Mouse (Mus musculus) ES-E14 (cell line): ENCODE results near the gene Usp12. TPM values are rescaled to one million over a fixed set of nuclear protein-coding genes. Genes with fewer than 3 reads are reported as not detected.

Experiments
- DNase-seq: peaks from one replicate; pipeline ENCODE4 v3.0.0-alpha.2; 2013; ENCODE audit warnings: low read depth, low spot score
- H3K27ac ChIP-seq: 2 replicates; pipeline ENCODE4 v1.5.1; 2012; ENCODE audit warnings: low read depth, mild to moderate bottlenecking, low read length, moderate library complexity, mixed read lengths; ENCODE audit not compliant: poor library complexity, insufficient read depth, severe bottlenecking
- H3K36me3 ChIP-seq: 2 replicates; pipeline ENCODE4 v1.6.1; 2012; ENCODE audit warnings: mild to moderate bottlenecking, low read length, moderate library complexity, mixed read lengths; ENCODE audit not compliant: control insufficient read depth, poor library complexity, insufficient read depth, severe bottlenecking
- H3K4me1 ChIP-seq, 2 experiments: fragments of 150-350 bp in 1 of 2; sonication (generic) in 1 of 2; 2 replicates each; pipeline ENCODE4 v1.6.1; 2012; ENCODE audit warnings: low read length in 2 of 2, mild to moderate bottlenecking in 1 of 2, mixed read lengths in 1 of 2; ENCODE audit not compliant: control insufficient read depth in 2 of 2, insufficient read depth in 2 of 2, poor library complexity in 1 of 2
- H3K4me3 ChIP-seq, 2 experiments: fragments of 150-350 bp in 1 of 2; sonication (generic) in 1 of 2; 2 replicates each; pipeline ENCODE4 v1.5.1; 2012; ENCODE audit warnings: low read length in 2 of 2, low read depth in 1 of 2, mild to moderate bottlenecking in 1 of 2, mixed read lengths in 1 of 2; ENCODE audit not compliant: insufficient read depth in 1 of 2, poor library complexity in 1 of 2, severe bottlenecking in 1 of 2
- H3K9ac ChIP-seq: 2 replicates; pipeline ENCODE4 v1.6.1; 2012; ENCODE audit warnings: low read depth, mild to moderate bottlenecking, low read length, mixed read lengths; ENCODE audit not compliant: poor library complexity, insufficient read depth, severe bottlenecking
- H3K9me3 ChIP-seq: fragments of 150-350 bp; sonication (generic); 2 replicates; pipeline ENCODE4 v1.6.1; 2012; ENCODE audit warnings: low read depth, mild to moderate bottlenecking, low read length; ENCODE audit not compliant: control insufficient read depth, insufficient read depth
- CHD2 ChIP-seq: IDR thresholded peaks from 2 replicates; pipeline ENCODE4 v1.6.1; 2014; ENCODE audit warnings: mild to moderate bottlenecking, low read depth, low read length, inconsistent platforms
- HCFC1 ChIP-seq: IDR thresholded peaks from 2 replicates; pipeline ENCODE4 v1.6.1; 2012; ENCODE audit warnings: low read length, inconsistent platforms, borderline replicate concordance; ENCODE audit not compliant: insufficient read depth
- MAFK ChIP-seq: IDR thresholded peaks from 2 replicates; pipeline ENCODE4 v1.6.1; 2014; ENCODE audit warnings: mild to moderate bottlenecking, low read depth, low read length, inconsistent platforms; ENCODE audit not compliant: insufficient read depth
- ZC3H11A ChIP-seq: IDR thresholded peaks from 2 replicates; pipeline ENCODE4 v1.6.1; 2012; ENCODE audit warnings: low read depth, mild to moderate bottlenecking, inconsistent platforms, low read length, borderline replicate concordance
- ZNF384 ChIP-seq: IDR thresholded peaks from 2 replicates; pipeline ENCODE4 v1.6.1; 2012; ENCODE audit warnings: low read depth, low read length, inconsistent platforms
- in situ Hi-C, 2 experiments: fragments of 600-800 bp; cut with MboI; formaldehyde crosslinking; loops; one replicate each; pipeline ENCODE4 v1.15.1; 2025; ENCODE audit warnings: low sequenced_read_pairs in 2 of 2, inconsistent platforms in 1 of 2; ENCODE audit not compliant: unreplicated experiment in 2 of 2
- total RNA-seq: library from RNA; depleted of rRNA; stranded (reverse); fragments of 300-350 nt; gene quantifications from 2 replicates; pipeline ENCODE4 v1.2.3, GENCODE M21; 2012

The Usp12 gene
- total RNA-seq, 1 experiment: 25.4 TPM

GRCm38 (mm10) chr5:146833673-146834201, 38.9 kb upstream of the Usp12 start:
- no peaks in the 10 kb centered on the region for H3K9me3 ChIP-seq
- peaks cover 0 to 4% of the 10 kb centered on the region in 2 experiments; a peak in 1 of 4 replicates for H3K4me1 ChIP-seq
- in situ Hi-C loops: no loop called here
- DNase-seq: no peak
- H3K27ac ChIP-seq: peak overlapping the region; percentile 88; the same call in 1 of the 2 replicates
- H3K4me3 ChIP-seq: peak overlapping the region; percentile 82 to 92
- no peak for TF ChIP-seq CHD2
- TF ChIP-seq ZC3H11A: no peak
- no peak for TF ChIP-seq MAFK
- no peak for TF ChIP-seq ZNF384
- no peak for TF ChIP-seq HCFC1
- H3K36me3 ChIP-seq: peaks cover 46% of the 10 kb centered on the region
- peak overlapping the region; percentile 96 for H3K9ac ChIP-seq

GRCm38 (mm10) chr5:146832769-146833448, 38.1 kb upstream of the Usp12 start, which contains the start of gene Rpl21:
TSS of gene Rpl21 (plus strand) at chr5:146832890.
- H3K4me1 ChIP-seq: peaks cover 0 to 2% of the 10 kb centered on the region in 2 experiments; a peak in 1 of 4 replicates
- H3K27ac ChIP-seq: peak within 1 kb of the TSS; percentile 88
- peak; percentile 83 for DNase-seq
- in situ Hi-C loops: no loop called here
- H3K9ac ChIP-seq: peak within 1 kb of the TSS; percentile 96
- peak within 1 kb of the TSS; percentile 82 to 92 for H3K4me3 ChIP-seq
- H3K36me3 ChIP-seq: peaks cover 40% of the 10 kb centered on the region
- no peak for TF ChIP-seq ZC3H11A
- TF ChIP-seq HCFC1: peak; percentile 74; the same call in 1 of the 2 replicates
- H3K9me3 ChIP-seq: no peaks in the 10 kb centered on the region

GRCm38 (mm10) chr5:146832435-146832768, 37.6 kb upstream of the Usp12 start:
- in situ Hi-C loops: no loop called here
- peaks cover 0 to 2% of the 10 kb centered on the region in 2 experiments; a peak in 1 of 4 replicates for H3K4me1 ChIP-seq
- no peak for DNase-seq
- no peak for TF ChIP-seq ZC3H11A
- no peak for TF ChIP-seq MAFK
- TF ChIP-seq CHD2: no peak
- TF ChIP-seq HCFC1: no peak
- no peak for TF ChIP-seq ZNF384
- peak overlapping the region; percentile 12 to 92; a peak in 3 of 4 replicates for H3K4me3 ChIP-seq
- H3K9ac ChIP-seq: peak overlapping the region; percentile 46; the same call in 1 of the 2 replicates
- H3K36me3 ChIP-seq: peaks cover 35% of the 10 kb centered on the region
- no peaks in the 10 kb centered on the region for H3K9me3 ChIP-seq
- peak overlapping the region; percentile 7; the same call in 1 of the 2 replicates for H3K27ac ChIP-seq

- Histone ChIP-seq H3K27ac (no peak overlapping the region), H3K4me3 (peak overlapping the region; percentile 11 to 30; a peak in 2 of 4 replicates), H3K4me1 (peaks cover 0 to 8% of the 10 kb centered on the region in 2 experiments; a peak in 1 of 4 replicates), H3K9me3 (no peaks in the 10 kb centered on the region), H3K9ac (peak overlapping the region; percentile 51; the same call in 1 of the 2 replicates), H3K36me3 (peaks cover 8% of the 10 kb centered on the region)
- no peak for DNase-seq
- TF ChIP-seq MAFK (no peak), HCFC1 (no peak), ZNF384 (no peak), ZC3H11A (no peak), CHD2 (no peak)
- in situ Hi-C loops: loop anchor here in 1 of 2 experiments (10.0 kb wide), 1 partner anchor 135 kb away; no protein-coding TSS in a partner anchor
Measured at GRCm38 (mm10) chr5:146829528-146829927, 34.7 kb upstream of the Usp12 start.
